Mouse (Mus musculus): ENCODE measurements around the gene Ang5. TPM values are rescaled to one million over a fixed set of nuclear protein-coding genes. Genes with fewer than 3 reads are reported as not detected.
"Not testable (repeated sequence)": the region's sequence is repeated elsewhere in the genome, so short reads cannot be mapped to it uniquely, and the experiment has no call there.

Ang5 gene
- total RNA-seq (2021): not detected

DNA sequence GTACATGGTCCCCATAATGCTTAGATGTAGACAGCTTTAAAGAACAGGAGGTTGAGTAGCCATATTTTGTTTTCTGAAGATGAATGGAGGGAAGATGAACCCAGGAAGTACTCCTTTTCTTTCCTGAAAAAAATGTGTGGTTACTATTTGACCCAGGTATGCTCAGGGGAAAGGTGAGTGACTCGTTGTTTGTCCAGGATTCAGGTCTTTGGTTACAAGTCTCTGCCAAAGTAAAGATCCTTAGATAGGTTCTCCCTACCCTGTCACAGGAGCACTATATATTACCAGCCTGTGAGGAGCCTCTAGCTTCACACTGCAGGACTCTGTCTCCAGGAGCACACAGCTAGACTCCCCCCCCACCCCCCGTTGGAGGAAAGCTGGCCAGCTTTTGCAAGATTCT lies at the start of gene Ang5:
TSS of gene Ang5 (plus strand) at position 301 of the 400 bp plus-strand sequence.
- intact Hi-C loops (cut with DNase I); DNase-seq (ENCODE audit: extremely low spot score in 1 of 2, low spot score in 2 of 2): not testable (repeated sequence)

DNA sequence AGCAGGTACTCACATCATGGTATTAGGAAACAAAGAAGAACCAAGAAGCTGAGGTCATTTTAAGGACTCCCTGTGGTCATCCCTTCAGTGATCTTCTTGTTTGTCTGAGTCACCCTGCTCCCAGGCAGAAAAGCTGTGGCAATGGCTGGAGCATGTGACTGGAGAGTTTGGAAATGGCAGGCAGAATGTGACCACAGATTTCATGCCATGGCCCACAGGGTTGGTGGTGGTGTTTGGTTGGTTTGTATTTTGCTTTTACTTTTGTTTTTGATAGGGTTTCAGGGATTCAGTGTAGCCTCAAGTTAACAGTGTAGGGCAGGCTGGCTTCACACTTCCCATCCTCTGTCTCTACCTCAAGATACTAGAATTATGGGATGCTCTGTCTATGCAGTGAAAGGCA lies 38.7 kb upstream of the Ang5 start:
- DNase-seq (ENCODE audit: extremely low spot score in 1 of 2, low spot score in 2 of 2); intact Hi-C loops (cut with DNase I): not testable (repeated sequence)

DNA sequence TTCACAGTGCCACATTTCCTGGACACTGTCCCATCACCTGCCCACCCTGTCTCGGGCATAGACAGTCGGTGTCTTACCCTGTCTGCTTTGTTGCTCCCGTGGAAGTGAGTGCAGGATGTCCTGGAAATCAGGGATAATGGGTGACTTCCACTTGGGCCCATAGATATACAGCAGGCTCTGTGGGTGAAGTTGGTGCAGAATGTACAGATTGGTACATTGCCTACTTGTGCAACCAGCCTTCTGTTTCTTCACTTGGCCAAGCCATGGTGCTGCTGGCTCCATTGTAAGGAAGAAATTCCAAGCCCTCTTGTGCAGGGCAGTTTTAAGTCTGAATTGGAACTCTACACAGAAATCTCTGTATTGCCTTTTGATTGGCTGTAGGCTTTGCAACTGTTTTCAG lies 33.4 kb upstream of the Ang5 start, which contains the start of gene Ear10:
TSS of gene Ear10 (minus strand) at position 101 of the 400 bp plus-strand sequence.
- intact Hi-C loops (cut with DNase I); DNase-seq (ENCODE audit: extremely low spot score in 1 of 2, low spot score in 2 of 2): not testable (repeated sequence)

DNA sequence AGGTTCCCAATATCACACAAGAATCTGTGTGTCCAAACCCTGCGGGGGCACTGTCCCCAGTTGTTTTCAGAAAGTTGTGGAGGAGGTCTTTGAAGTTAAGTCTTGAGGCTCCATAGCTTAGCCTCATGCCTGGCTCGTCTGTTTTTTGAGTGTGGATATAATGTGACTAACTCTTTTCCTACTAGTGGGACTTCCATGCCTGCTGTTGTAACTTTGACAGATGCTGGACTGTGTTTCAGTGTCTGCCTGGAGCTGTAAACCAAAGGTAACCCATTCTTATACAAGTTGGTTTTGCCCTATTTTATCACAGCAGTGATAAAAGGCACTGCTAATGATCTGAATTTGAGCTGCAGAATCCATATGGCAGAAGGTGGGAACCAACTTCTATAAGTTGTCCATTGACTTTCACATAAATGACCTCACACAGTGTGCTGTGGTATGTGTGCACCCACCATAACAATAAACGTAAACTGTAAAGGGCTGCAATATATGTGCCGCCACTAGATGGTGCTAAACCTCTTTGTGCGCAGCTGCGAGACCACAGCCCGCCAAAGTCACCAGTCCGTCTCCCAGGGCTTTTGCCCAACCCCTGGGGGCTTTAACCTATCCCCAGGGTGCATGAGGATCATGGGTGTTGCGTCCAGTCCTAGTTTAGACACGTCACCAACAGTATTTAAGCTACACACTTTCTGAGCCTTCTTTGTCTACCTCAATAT lies 32.0 kb upstream of the Ang5 start, which contains the start of gene Gm8113:
TSS of gene Gm8113 (plus strand) at position 703 of the 716 bp plus-strand sequence.
- intact Hi-C loops (cut with DNase I): not testable (repeated sequence)
- peak; percentile 13 to 56 for DNase-seq (ENCODE audit: extremely low spot score in 1 of 2, low spot score in 2 of 2)

GRCm38 (mm10) chr14:43925404-43925950 lies 31.4 kb upstream of the Ang5 start:
- intact Hi-C loops (cut with DNase I); DNase-seq (ENCODE audit: extremely low spot score in 1 of 2, low spot score in 2 of 2): not testable (repeated sequence)

DNA sequence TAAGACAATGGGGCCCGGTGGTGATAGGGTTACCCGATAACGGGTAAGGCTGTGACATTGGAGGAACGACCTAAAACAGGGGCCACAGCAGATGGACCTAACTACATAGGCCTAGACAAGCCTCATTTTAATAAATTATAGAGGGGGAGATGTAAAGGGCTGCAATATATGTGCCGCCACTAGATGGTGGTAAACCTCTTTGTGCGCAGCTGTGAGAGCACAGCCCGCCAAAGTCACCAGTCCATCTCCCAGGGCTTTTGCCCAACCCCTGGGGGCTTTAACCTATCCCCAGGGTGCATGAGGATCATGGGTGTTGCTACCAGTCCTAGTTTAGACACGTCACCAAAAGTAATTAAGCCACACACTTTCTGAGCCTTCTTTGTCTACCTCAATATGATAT lies 23.9 kb upstream of the Ang5 start:
- peak; percentile 3 to 26 for DNase-seq (ENCODE audit: extremely low spot score in 1 of 2, low spot score in 2 of 2)
- intact Hi-C loops (cut with DNase I): not testable (repeated sequence)

GRCm38 (mm10) chr14:43933399-43933798 lies 23.5 kb upstream of the Ang5 start:
- intact Hi-C loops (cut with DNase I); DNase-seq (ENCODE audit: extremely low spot score in 1 of 2, low spot score in 2 of 2): not testable (repeated sequence)

DNA sequence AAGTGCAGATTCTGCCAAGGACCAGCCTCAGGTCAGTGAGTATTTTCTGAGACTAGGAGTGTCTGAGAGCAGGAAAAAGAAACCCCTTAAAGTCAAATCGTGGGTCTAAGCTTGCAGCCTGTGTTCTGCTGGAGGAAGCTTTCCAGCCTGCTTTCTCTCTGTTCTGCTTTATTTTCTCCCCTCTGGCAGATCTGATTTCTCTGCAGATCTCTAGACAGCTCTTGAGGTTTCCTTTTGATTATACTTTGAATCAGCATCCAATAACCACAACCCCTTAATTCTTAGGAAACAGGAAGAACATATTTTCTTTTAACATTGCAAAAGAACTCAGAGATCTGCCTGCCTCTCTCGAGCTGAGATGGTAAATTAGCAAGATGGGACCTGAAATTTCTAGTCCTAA lies 3.5 kb upstream of the Ang5 start:
- DNase-seq (ENCODE audit: extremely low spot score in 1 of 2, low spot score in 2 of 2); intact Hi-C loops (cut with DNase I): not testable (repeated sequence)

DNA sequence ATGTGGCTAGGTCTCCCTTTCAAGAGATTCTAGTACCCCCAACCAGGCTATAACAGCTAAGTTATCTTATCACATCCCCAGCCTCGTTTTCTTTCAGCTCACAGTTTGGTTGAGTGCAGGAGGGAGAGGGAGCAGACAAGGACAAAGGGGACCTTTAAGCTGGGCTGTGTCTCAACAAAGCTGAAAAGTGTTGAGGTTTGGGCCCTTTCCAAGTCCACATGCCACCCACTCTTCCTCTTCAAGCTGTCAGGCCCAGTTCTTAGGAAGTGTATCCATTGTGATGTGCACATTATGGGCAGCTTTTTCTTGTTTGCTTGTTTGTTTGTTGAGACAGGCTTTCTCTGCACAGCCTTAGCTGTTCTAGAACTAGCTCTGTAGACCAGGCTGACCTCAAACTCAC lies 1.8 kb upstream of the Ang5 start:
- intact Hi-C loops (cut with DNase I); DNase-seq (ENCODE audit: extremely low spot score in 1 of 2, low spot score in 2 of 2): not testable (repeated sequence)

- intact Hi-C loops (cut with DNase I): no loop called here
- no peak for DNase-seq (ENCODE audit: extremely low spot score in 1 of 2, low spot score in 2 of 2)
Measured at GRCm38 (mm10) chr14:43983454-43983853, 26.6 kb downstream of the Ang5 start.

- intact Hi-C loops (cut with DNase I): no loop called here
- peak; percentile 3 to 60 for DNase-seq (ENCODE audit: extremely low spot score in 1 of 2, low spot score in 2 of 2)
Measured at GRCm38 (mm10) chr14:43983897-43984296, 27.0 kb downstream of the Ang5 start.

DNA sequence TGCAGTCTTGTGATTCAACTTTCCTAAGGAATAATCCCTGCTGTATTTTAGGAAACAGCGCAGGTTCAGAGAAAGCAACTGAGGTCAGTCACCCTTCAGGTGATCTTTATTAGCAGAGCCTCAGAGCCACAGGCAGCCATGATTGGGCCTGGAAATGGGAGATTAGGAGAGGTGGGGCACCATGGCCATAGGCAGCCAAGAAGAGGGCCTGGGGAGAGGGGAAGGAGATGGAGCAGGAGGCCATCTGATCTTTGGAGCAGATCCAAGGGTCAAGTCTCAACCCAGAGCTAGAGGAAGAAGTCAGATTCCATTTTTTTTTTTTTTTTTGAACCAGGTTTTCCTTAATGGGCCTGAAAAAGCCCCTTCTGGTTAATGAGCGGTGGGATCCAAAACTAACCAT lies 29.3 kb downstream of the Ang5 start:
- DNase-seq (ENCODE audit: extremely low spot score in 1 of 2, low spot score in 2 of 2): no peak
- intact Hi-C loops (cut with DNase I): no loop called here

DNA sequence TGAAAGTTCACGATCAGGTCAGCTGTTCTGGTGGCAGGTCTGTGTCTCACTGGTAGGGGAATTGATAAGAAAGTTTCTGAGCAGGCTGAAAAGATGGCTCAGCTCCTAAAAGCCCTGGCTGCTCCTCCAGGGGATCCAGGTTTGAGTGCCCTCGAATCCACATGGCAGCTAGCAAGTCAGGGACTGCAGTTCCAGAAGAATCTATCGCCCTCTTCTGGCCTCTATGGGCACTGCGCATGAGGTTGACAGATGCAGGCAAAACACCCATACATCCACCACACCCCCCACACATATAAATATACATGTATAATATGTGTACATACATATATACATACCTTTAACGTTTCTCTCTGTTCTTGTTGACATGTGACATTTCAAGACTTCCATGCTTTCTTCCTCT lies 30.5 kb downstream of the Ang5 start:
- DNase-seq (ENCODE audit: extremely low spot score in 1 of 2, low spot score in 2 of 2): peak; percentile 40 to 82
- intact Hi-C loops (cut with DNase I): not testable (repeated sequence)

DNA sequence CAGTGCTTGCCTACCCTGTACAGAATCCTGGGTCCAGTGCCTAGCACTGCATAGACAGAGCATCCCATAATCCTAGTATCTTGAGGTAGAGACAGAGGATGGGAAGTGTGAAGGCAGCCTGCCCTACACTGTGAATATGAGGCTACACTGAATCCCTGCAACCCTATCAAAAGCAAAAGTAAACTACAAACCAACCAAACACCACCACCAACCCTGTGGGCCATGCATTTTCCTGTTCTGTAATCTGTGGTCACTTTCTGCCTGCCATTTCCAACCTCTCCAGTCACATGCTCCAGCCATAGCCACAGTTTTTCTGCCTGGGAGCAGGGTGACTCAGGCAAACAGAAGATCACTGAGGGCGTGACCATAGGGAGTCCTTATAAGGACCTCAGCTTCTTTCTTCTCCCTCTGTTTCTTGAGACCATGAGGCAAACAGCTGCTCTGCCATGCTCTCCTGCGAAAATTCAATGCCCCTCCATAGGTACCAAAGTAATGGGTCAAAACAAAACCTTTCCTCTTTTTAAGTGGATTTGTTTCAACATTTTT lies 41.7 kb downstream of the Ang5 start:
- DNase-seq (ENCODE audit: extremely low spot score in 1 of 2, low spot score in 2 of 2); intact Hi-C loops (cut with DNase I): not testable (repeated sequence)

DNA sequence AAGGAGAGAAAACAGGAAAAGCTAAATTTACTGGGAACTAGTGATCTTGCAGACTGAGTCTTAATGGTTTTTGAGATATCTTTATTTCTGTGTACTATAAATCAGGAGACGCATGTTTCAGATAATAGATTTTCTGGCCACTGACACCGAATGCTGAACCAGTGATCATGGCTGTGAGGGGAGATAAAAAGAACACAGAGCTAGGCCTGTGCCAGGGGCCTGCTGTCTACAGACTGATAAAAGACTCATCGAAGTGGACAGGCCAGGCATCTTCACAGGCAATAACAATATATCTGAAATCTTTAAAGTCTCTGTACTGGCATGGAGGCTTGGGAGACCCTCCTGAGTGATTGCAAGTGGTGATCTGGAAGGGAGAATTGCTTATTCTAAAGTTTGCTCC lies 44.7 kb downstream of the Ang5 start:
- DNase-seq (ENCODE audit: extremely low spot score in 1 of 2, low spot score in 2 of 2): no peak
- intact Hi-C loops (cut with DNase I): no loop called here

- intact Hi-C loops (cut with DNase I): no loop called here
- DNase-seq (ENCODE audit: extremely low spot score in 1 of 2, low spot score in 2 of 2): no peak
Measured at GRCm38 (mm10) chr14:44002169-44002568, 45.3 kb downstream of the Ang5 start, which contains the start of gene Ang6. Gene Ang6 (minus strand): TSS chr14:44002269.

- DNase-seq (ENCODE audit: extremely low spot score in 1 of 2, low spot score in 2 of 2); intact Hi-C loops (cut with DNase I): not testable (repeated sequence)
Measured at GRCm38 (mm10) chr14:44008021-44008420, 51.2 kb downstream of the Ang5 start.

GRCm38 (mm10) chr14:44009686-44010085 lies 52.8 kb downstream of the Ang5 start:
- intact Hi-C loops (cut with DNase I); DNase-seq (ENCODE audit: extremely low spot score in 1 of 2, low spot score in 2 of 2): not testable (repeated sequence)
